Mouse (Mus musculus): ENCODE results near the gene Hist1h2bf. TPM values are rescaled to one million over a fixed set of nuclear protein-coding genes. Genes with fewer than 3 reads are reported as not detected.
A peak's percentile ranks its signal among the peaks of the same experiment; 100 is the strongest.
"Not testable (repeated sequence)": the region's sequence is repeated elsewhere in the genome, so short reads cannot be mapped to it uniquely, and the experiment has no call there.

Hist1h2bf gene
- total RNA-seq, 1 experiment from 2014 or later = 223 TPM

DNA sequence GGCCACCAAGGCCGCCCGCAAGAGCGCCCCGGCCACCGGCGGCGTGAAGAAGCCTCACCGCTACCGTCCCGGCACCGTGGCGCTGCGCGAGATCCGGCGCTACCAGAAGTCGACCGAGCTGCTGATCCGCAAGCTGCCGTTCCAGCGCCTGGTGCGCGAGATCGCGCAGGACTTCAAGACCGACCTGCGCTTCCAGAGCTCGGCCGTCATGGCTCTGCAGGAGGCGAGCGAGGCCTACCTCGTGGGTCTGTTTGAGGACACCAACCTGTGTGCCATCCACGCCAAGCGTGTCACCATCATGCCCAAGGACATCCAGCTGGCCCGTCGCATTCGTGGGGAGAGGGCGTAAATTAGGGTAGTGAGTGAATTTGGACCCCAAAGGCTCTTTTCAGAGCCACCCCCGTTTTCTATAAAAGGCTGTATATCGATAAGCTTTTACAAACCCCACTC, 1.9 kb upstream of the Hist1h2bf start:
- not testable (repeated sequence) for ATAC-seq (replicated peaks in 1 of 2; ENCODE audit: insufficient read depth in 1 of 2, low FRiP score in 2 of 2, low TSS enrichment in 1 of 2, low read depth in 1 of 2, poor library complexity in 2 of 2, severe bottlenecking in 2 of 2)

DNA sequence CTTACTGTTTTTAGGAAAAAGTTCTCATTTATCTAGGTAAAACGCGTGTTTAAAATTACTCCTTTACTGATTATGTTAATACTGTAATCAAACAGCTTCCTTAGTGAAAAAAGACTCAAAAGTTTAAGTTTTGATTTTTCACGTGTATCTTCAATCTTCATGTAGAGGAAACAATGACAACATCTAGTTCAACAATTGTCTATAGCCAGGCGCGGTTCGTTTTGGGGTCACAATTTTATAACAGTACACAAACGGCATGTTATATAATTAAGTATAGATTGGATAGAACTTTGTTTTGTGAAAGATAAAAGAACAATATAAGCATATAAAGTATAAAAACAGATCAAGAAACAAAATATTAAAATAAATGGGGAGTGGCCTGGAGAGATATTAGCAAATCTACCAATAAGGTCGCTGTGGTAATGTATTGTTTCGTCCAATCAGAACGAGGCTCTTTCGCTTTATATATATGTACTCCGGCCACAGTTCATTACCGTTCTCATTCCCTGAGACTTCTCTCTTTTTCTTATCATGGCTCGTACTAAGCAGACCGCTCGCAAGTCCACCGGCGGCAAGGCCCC, 1.4 kb upstream of the Hist1h2bf start, which contains the start of gene Hist1h3d:
Gene Hist1h3d, plus strand, starts transcription at position 493 of the 581 bp plus-strand sequence.
- peak; percentile 35 to 47; a peak in 3 of 4 replicates for ATAC-seq (replicated peaks in 1 of 2; ENCODE audit: insufficient read depth in 1 of 2, low FRiP score in 2 of 2, low TSS enrichment in 1 of 2, low read depth in 1 of 2, poor library complexity in 2 of 2, severe bottlenecking in 2 of 2)

DNA sequence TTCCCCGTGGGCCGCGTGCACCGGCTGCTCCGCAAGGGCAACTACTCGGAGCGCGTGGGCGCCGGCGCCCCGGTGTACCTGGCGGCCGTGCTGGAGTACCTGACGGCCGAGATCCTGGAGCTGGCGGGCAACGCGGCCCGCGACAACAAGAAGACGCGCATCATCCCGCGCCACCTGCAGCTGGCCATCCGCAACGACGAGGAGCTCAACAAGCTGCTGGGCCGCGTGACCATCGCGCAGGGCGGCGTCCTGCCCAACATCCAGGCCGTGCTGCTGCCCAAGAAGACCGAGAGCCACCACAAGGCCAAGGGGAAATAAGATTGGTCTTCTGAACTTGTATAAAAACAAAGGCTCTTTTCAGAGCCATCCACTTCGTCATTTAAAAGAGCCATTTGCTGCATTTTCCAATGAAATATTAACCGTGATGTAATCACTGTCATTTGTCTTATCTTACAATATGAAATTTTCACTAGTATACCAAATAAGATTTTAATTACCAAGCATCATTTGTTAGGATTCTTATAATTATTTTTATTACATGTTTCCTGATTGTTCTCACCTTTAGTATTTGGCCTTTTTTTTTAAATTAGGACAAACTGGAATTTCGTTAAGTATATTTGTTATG, 662 bp upstream of the Hist1h2bf start:
- not testable (repeated sequence) for ATAC-seq (replicated peaks in 1 of 2; ENCODE audit: insufficient read depth in 1 of 2, low FRiP score in 2 of 2, low TSS enrichment in 1 of 2, low read depth in 1 of 2, poor library complexity in 2 of 2, severe bottlenecking in 2 of 2)

DNA sequence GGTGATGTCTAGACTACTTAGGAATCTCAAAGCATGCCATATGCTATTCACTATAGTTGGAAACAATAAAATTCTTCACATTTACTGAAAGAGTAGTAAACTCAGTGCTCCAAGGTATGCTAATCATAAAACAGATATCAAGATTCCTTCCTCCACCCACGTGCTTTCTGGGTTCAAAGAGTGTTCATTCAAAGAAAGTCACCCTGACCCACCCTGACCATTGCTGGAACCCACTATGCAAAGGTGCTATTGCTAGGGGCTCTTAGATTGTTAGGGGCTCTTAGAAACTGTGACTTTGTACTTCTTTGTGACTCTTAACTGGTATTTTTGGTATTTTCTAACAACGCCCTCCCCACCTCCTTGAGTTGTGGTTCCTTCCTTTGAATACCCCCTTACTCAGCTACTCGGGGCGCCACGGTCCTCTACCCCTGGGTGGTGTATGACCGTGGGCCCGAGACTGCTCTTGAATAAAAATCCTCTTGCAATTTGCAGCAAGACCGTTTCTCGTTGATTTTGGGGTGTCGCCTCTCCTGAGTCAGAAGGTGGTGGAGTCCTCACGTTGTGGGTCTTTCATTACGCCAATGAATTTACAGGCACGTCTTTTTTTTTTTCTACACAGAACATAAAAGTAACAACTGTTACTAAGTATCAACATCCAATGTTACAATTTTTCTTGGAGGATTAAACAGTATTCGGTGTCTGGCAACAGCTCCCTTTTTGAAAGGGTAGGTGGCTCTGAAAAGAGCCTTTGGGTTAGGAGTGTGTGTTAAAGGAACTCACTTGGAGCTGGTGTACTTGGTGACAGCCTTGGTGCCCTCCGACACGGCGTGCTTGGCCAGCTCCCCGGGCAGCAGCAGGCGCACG, 730 bp downstream of the Hist1h2bf start:
- not testable (repeated sequence) for ATAC-seq (replicated peaks in 1 of 2; ENCODE audit: insufficient read depth in 1 of 2, low FRiP score in 2 of 2, low TSS enrichment in 1 of 2, low read depth in 1 of 2, poor library complexity in 2 of 2, severe bottlenecking in 2 of 2)

DNA sequence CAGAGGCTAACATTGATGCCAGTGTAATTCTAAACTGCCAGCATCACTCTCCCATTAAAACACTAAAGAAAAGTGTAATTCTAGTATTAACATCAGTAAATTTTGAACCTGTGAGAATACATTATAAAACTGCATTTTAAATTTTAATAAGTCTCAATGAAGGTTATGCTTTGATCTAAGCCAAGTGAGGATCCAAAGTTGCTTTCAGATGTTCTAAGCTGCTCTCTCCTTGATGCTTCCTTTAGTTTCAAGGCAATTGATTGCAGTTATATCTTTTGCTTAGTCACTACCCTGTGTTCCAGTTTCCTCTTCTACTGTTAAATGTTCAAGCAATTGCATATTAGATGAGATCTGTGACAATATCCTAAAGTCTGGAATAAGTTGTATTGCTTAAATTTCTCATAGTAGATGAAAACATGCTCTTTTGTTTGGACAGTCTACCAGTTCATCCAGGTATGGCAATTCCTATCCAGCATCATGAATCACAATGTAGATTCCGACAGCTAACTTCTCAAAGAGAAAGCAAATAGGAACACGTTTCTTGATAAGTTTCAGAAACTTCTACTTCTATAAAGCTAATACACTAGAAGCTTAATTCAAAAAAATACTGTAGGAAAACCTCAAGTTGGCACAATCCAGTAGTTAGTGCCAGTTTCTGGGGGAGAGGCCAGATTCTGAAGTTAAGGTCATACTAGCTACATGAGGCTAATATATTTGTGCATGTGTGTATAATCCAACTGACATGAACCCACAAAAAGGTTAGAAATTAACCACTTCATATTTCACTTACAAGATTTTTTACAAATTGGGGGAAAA, 1.6 kb downstream of the Hist1h2bf start:
- ATAC-seq (replicated peaks in 1 of 2; ENCODE audit: insufficient read depth in 1 of 2, low FRiP score in 2 of 2, low TSS enrichment in 1 of 2, low read depth in 1 of 2, poor library complexity in 2 of 2, severe bottlenecking in 2 of 2) = no peak

DNA sequence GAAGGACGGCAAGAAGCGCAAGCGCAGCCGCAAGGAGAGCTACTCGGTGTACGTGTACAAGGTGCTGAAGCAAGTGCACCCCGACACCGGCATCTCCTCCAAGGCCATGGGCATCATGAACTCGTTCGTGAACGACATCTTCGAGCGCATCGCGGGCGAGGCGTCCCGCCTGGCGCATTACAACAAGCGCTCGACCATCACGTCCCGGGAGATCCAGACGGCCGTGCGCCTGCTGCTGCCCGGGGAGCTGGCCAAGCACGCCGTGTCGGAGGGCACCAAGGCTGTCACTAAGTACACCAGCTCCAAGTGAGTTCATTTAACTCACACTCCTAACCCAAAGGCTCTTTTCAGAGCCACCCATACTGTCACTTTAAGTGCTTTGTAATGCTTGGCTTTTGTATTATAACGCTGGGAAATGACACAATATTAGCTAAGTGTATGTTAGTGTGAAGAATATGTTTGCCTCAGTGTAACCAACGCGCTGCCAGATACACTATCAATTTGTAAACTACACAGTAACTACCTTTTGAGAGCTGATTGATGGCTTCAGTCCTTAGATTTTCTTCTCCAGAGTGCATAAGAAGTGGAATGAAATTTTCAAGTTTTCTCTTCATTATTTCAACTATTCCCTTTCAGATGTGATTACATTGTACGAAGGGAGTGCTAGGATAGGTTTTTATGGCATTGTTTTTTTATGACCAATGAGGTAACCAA, 2.3 kb downstream of the Hist1h2bf start:
- peak; percentile 3 to 6; a peak in 1 of 4 replicates for ATAC-seq (replicated peaks in 1 of 2; ENCODE audit: insufficient read depth in 1 of 2, low FRiP score in 2 of 2, low TSS enrichment in 1 of 2, low read depth in 1 of 2, poor library complexity in 2 of 2, severe bottlenecking in 2 of 2)

DNA sequence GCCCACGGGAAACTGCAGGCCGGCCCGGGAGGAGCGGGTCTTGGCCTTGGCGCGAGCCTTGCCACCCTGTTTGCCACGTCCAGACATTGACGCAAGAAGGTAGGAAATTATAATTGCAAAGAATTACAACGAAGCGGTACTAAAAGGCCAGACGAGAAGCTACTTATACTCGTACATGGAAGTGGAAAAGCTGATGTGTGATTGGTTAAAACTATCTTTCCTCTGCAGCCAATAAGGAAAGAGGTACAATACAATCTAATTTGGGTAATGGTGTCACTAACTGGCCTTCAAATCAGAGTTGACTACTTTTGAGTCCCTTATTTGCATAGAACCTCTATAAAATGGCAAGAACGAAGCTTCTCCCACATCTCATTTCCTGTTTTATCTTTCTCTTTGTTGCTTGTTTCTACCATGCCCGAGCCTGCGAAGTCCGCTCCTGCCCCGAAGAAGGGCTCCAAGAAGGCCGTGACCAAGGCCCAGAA, 2.9 kb downstream of the Hist1h2bf start, which contains the start of the genes Hist1h2ae and Hist1h2bg:
Gene Hist1h2ae, minus strand, starts transcription at position 199 of the 482 bp plus-strand sequence.
Gene Hist1h2bg, plus strand, starts transcription at position 375 of the 482 bp plus-strand sequence.
- ATAC-seq (replicated peaks in 1 of 2; ENCODE audit: insufficient read depth in 1 of 2, low FRiP score in 2 of 2, low TSS enrichment in 1 of 2, low read depth in 1 of 2, poor library complexity in 2 of 2, severe bottlenecking in 2 of 2) = peak; percentile 85 to 87

DNA sequence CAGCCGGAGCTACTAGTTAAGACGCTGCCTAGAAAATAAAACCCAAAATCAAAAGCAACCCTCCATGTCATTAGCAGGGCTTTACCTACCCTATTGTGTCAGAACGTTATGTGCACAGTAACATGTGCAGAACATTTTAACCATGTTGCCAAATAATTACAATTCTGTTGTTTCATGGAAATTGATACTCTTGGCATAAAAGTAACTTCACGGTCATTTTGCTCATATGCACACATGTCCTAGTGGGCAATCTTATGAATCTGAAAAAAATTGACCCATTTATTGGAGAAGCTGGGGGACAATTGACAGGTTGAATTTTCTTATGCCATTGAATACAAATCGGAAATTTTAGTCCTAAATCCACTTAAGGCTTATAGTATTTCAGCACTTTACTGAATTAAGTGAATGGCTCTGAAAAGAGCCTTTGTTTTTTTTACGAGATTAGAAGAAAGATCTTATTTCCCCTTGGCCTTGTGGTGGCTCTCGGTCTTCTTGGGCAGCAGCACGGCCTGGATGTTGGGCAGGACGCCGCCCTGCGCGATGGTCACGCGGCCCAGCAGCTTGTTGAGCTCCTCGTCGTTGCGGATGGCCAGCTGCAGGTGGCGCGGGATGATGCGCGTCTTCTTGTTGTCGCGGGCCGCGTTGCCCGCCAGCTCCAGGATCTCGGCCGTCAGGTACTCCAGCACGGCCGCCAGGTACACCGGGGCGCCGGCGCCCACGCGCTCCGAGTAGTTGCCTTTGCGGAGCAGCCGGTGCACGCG, 3.6 kb downstream of the Hist1h2bf start:
- ATAC-seq (replicated peaks in 1 of 2; ENCODE audit: insufficient read depth in 1 of 2, low FRiP score in 2 of 2, low TSS enrichment in 1 of 2, low read depth in 1 of 2, poor library complexity in 2 of 2, severe bottlenecking in 2 of 2) = not testable (repeated sequence)

DNA sequence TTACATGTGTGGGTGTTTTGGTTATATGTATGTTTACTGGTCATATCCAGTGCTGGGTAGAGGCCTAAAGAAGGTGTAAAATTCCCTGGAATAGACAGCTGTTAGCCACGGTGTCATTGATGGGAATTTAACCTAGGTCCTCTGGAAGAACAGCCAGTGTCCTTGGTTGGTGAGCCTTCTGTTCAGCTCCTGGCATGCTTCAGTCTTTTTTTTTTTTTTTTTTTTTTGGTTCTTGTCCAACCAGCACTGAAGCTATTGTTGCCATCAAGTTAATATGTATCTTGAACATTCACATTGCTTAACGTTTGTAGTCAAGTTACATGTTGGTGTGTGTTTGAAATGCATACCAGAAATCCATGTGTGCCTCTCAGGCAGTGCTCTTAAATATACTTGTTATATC, 9.5 kb downstream of the Hist1h2bf start:
- ATAC-seq (replicated peaks in 1 of 2; ENCODE audit: insufficient read depth in 1 of 2, low FRiP score in 2 of 2, low TSS enrichment in 1 of 2, low read depth in 1 of 2, poor library complexity in 2 of 2, severe bottlenecking in 2 of 2) = no peak

DNA sequence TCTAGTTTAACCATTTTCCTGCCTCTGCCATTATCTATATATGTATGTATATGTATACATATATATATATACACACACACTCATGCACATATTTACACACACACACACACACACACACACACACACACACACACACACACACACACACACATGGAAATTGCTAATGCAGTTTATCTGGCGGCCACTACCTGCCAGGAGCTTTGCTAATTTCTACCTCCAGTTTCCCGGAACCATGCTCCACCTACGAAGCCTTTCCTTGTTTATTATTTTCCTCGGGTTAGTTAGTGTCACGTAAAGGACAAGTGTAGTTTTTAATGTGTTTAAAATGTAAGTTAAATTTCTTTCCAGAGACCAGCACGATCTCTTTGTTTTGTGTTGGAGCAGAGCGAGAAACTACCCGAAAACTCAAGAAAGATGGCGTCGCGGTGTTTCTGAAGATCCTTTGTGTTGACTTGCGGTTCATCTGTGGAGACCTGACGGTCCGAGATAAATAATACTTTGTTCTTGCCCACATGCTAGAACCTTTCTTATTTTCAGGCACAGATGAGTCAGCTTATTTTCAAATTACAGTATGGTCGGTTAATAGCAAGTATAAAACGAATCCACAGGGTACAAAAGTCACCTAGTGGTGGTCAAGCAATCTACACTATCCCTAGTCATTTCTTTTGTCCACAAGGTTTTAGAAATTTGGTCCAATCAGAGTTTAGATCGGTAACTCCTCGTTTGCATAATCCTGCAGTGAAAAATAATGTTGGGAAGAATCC, 11.1 kb downstream of the Hist1h2bf start:
- ATAC-seq (replicated peaks in 1 of 2; ENCODE audit: insufficient read depth in 1 of 2, low FRiP score in 2 of 2, low TSS enrichment in 1 of 2, low read depth in 1 of 2, poor library complexity in 2 of 2, severe bottlenecking in 2 of 2) = peak; percentile 50 to 58; a peak in 3 of 4 replicates

DNA sequence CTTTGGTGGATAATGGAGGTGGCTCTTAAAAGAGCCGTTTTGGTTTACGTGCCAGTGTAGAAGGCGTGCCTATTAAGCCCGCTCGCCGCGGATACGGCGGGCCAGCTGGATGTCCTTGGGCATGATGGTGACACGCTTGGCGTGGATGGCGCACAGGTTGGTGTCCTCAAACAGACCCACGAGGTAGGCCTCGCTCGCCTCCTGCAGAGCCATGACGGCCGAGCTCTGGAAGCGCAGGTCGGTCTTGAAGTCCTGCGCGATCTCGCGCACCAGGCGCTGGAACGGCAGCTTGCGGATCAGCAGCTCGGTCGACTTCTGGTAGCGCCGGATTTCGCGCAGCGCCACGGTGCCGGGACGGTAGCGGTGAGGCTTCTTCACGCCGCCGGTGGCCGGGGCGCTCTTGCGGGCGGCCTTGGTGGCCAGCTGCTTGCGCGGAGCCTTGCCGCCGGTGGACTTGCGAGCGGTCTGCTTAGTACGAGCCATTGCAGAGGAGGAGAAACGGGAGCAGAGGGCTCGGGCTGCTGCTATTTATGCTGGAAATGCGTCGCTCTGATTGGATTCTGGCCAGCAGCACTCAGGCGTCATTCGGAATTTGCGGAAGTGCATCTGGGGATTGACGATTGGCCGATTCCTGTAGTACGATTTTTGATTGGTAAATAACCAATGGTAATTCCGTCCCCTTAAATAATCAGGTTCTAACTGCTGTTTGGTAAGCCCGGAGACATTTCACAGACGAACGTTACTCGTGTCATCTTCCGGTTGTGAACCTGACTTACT, 11.9 kb downstream of the Hist1h2bf start, which contains the start of gene Hist1h3e:
Gene Hist1h3e, minus strand, starts transcription at position 487 of the 777 bp plus-strand sequence.
- ATAC-seq (replicated peaks in 1 of 2; ENCODE audit: insufficient read depth in 1 of 2, low FRiP score in 2 of 2, low TSS enrichment in 1 of 2, low read depth in 1 of 2, poor library complexity in 2 of 2, severe bottlenecking in 2 of 2) = peak; percentile 89 to 94

DNA sequence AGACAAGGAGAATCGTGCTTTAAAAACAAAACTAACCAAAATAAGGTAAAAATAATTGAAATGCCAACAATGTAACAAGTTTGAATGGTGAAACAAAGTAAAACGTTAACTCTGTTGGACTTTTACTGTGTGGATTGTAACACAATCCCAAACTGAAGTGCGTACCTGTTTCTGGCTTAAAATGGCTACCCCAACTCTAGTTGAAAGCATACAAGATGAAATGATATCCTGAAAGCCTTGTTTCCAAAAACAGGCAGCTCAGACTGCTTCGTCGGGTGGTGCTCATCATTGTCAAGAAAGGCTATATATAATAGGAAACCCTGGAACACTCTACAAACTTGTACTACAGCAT, 12.5 kb downstream of the Hist1h2bf start:
- peak in 1 of 2 experiments; percentile 38; a peak in 3 of 4 replicates for ATAC-seq (replicated peaks in 1 of 2; ENCODE audit: insufficient read depth in 1 of 2, low FRiP score in 2 of 2, low TSS enrichment in 1 of 2, low read depth in 1 of 2, poor library complexity in 2 of 2, severe bottlenecking in 2 of 2)

DNA sequence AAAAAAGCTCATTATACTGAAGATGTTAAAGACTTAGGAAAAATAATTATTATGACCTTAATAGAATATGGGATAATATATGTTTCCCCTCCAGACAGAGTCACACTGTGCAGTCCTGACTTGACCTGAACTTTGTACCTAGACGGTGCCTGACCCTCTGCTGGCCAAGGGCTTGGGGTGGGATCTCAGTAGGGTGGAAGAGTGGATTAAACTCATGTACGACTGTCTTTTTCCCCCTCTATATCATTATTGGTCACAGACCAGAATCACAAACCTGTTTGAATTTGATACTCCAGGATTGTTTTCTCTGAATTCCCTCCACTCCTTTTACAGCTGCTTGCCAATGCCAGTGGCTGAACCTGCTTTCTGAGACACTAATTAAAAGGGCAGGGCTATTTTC, 13.3 kb downstream of the Hist1h2bf start:
- not testable (repeated sequence) for ATAC-seq (replicated peaks in 1 of 2; ENCODE audit: insufficient read depth in 1 of 2, low FRiP score in 2 of 2, low TSS enrichment in 1 of 2, low read depth in 1 of 2, poor library complexity in 2 of 2, severe bottlenecking in 2 of 2)

DNA sequence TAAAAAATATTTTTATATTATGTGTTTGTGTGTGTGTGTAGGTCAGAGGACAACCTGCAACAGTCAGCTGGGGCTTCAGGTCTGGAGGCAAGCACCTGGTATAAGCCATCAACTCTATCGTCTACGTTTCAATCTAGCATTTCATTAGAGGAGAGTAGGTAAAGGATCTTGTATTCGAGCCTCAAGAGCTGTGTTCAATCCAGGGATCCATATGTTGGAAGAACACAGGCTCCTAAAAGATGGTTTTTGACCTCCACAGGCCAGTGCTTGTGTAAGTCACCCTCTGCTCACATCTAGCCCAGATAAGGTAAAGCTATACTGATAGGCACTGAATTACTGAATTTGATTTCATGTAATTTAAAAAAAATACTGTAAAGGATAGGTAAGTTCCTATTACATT, 17.1 kb downstream of the Hist1h2bf start:
- no peak for ATAC-seq (replicated peaks in 1 of 2; ENCODE audit: insufficient read depth in 1 of 2, low FRiP score in 2 of 2, low TSS enrichment in 1 of 2, low read depth in 1 of 2, poor library complexity in 2 of 2, severe bottlenecking in 2 of 2)
